Mouse (Mus musculus) skeletal muscle tissue, postnatal 0 days (tissue): Measurements from ENCODE around the gene Lst1. TPM values are rescaled to one million over a fixed set of nuclear protein-coding genes. Genes with fewer than 3 reads are reported as not detected.

ENCODE experiments used
- microRNA-seq, 2 experiments: library from miRNA; unstranded; fragments of <30 nt; microRNA quantifications; one replicate each; pipeline ENCODE4; 2016
- polyA plus RNA-seq: library from polyadenylated mRNA; unstranded; fragments of >200 nt; fragmentation: Nextera tagmentation; extraction: Ambion mirVana; gene quantifications from 2 replicates; pipeline ENCODE4 v1.2.1, GENCODE M21; 2015

The Lst1 gene
- polyA plus RNA-seq: 14.2 and 24.5 TPM in 2 replicates

DNA sequence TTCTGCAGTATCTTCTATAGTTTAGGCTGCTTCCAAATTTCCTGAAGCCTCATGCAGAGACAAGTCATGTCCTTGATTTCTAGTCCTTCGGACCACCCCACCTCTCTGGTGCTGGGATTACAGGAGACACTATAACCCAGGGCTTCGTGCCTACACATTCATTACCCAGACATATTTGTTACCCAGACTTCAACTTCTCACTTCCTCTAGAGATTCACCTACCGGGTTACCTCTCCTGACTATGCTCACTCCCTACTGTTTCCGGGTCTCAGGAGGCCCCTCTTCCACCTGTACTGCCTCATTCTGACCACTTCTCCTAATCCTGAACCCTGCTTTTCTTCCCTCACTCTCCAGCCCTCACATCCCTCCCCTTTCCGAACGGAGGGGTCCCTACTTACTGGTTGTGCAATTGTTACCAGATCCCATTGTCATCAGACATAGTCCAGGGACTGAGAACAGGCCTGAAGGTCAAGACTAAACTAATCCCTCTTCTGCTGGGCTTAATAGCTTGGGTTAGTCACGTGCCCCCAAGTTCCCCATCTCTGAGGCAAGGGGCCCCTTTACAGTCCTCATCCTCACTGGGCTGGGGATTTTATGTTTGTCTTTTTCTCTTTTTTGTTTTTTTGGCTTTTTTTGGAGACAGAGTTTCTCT lies at the start of gene Lst1:
TSS of gene Lst1 (minus strand) at position 481 of the 652 bp plus-strand sequence.

DNA sequence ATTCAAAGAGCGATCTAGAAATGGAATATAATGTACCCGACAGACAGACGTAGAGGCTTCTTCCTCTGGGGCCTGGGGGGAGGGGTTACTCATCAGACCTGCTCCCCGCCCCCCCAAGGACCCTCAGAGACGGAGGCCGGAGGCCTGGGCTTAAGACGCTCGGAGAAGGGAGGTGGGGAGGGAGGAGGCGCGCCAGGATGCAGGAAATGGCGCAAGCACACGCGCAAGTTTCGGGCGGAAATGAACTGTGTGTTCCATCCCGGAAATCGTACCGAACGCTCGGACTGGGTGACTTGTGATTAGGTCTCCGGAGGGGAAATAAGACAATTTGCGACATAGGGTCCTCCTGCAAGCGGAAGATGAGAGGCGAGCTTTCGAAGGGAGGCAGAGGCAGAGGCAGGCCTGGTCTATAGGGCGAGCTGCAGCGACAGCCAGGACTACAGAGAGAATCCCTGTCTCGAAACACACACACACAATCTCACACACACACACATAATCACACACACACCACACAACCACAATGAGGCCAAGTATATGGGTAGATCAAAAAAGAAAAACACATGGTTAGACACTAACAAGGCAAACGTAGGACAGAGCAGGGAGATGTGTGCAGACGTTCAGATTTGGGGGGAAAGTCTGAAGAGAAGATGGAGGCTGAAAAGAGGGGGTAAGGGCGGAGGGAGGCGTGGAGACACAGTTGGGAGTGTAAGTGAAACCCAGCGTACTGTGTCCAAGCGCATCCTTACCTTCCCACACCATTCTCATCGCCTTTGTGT lies 47.6 kb upstream of the Lst1 start, which contains the start of gene Nfkbil1:
TSS of gene Nfkbil1 (minus strand) at position 179 of the 776 bp plus-strand sequence.

DNA sequence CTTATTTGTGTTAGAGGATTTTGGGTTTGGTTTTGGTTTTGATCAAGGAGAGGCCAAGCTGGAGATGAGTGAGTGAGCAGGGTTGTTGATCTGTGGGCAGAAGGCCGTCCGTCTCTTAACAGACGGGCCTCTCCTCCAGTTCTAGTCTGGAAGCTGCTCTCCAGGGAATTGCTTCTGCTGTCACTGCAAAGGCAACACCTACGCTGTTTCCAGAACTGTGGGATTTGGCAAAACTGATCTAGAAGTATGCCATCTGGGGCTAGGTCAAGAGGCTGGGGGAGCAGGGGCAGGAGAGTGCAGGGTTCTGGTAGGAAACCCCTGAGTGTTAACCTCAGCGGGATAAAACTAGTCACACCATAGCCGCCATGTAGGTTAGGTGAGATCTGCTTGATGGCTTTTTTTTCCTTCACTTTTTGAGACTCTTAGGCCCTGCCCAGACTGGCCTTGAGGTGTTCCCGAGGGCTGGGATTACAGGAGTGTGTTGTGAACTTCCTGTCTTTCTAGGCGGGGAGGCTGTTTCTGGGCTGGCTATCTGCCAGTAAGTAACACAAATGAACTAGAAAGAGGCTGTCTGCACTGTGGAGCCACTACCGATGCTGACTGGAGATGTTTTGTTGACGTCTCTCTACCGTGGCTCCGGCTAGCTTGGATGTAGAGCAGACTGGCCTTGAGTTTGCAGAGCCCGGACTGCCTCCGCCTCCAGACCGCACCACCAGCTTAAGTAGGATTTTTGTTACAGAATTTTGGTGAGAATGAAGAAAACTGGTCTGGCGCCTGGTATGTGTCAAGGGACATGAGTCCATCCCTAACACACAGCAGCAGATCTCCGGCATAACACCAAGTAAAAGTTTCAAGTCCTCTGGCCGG lies 45.1 kb upstream of the Lst1 start, which contains the start of gene Atp6v1g2:
TSS of gene Atp6v1g2 (plus strand) at position 547 of the 867 bp plus-strand sequence.

DNA sequence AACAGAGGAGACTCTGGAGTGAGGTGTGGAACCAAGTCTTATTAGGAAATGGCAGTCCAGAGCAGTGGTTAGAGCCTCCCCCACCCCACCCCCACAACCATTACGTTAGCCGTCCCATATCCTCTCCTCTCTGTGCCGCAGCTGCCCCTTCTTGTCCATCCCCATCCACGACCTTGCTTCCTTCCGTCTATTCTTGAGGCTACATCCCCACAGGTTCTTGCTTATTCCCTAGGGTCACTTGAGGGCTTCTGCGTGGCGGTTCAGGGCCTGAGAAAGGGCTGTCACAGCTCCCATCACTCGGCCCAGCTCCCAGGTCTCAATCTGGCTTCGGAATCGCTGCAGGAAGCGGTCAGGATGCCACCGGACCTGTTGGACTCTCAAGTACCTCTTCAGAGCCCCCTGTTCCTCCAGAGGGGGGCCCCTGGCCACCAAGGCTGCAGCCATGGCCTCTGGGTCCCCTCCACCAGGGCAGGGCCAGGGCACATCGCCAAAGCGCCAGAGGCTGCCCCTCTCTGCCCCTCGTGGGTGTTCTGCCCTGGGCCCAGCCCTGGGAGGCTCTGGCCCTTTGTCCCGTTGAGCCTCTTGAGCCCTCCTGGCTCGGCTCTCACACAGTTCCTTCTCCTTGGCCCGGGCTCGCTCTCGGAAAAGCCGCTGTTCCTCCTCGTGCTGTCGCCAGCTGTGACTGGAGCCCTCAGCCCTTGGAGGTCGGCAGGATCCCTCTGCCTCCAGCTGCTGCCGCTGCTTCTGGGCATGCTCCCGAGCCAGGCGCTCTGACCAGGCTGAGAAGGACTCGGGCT lies 32.1 kb upstream of the Lst1 start, which contains the start of gene Gm16181:
TSS of gene Gm16181 (plus strand) at position 679 of the 797 bp plus-strand sequence.

DNA sequence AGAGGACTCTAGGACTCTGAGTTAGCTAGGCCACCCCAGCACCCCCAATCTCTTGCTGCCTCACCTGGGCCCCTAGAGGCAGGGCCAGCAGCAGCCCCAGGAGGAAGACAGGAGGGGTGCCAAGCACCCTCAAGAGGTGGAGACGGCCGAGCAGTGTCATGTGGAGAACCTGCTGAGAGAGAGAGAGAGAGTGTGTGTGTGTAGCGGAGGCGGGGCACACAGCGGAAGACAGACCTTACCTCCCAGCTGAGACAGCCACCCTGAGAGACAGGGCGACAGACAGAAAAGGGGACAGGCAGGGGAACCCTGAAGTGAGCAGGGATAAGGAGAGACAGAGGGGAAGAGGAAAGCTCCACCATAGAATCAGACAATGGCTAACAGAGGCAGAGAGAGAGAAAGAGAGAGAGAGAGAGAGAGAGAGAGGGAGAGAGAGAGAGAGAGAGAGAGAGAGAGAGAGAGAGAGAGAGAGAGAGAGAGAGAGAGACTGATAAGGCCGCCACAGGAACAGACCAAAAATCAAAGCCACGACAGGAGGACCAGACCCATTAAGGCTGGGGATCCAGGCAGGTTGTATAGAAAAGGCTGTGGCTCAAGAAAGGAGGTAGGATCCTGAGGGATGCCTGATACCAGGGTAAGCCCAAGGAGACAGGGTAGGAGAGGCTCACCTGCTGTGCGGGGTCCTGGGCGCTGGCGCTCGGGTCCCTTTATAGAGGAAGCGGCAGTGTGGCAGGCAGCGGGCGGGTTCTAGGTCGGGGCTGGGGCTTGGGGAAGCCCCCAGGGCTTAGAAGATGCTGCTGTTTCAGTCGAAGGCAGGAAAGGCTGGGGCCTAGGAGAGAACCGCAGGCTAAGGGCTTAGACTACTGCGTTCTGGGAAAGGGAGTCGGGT lies 16.5 kb upstream of the Lst1 start, which contains the start of gene Lta:
TSS of gene Lta (minus strand) at position 858 of the 886 bp plus-strand sequence.

DNA sequence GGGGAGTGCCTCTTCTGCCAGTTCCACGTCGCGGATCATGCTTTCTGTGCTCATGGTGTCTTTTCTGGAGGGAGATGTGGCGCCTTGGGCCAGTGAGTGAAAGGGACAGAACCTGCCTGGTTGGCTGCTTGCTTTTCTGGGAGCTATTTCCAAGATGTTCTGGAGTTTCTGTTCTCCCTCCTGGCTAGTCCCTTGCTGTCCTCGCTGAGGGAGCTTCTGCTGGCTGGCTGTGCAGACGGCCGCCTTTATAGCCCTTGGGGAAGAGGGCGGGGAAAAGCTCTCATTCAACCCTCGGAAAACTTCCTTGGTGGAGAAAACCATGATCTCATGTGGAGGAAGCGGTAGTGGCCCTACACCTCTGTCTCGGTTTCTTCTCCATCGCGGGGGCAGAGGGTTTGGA lies 13.5 kb upstream of the Lst1 start, which contains the start of gene Tnf:
TSS of gene Tnf (minus strand) at position 221 of the 400 bp plus-strand sequence.

DNA sequence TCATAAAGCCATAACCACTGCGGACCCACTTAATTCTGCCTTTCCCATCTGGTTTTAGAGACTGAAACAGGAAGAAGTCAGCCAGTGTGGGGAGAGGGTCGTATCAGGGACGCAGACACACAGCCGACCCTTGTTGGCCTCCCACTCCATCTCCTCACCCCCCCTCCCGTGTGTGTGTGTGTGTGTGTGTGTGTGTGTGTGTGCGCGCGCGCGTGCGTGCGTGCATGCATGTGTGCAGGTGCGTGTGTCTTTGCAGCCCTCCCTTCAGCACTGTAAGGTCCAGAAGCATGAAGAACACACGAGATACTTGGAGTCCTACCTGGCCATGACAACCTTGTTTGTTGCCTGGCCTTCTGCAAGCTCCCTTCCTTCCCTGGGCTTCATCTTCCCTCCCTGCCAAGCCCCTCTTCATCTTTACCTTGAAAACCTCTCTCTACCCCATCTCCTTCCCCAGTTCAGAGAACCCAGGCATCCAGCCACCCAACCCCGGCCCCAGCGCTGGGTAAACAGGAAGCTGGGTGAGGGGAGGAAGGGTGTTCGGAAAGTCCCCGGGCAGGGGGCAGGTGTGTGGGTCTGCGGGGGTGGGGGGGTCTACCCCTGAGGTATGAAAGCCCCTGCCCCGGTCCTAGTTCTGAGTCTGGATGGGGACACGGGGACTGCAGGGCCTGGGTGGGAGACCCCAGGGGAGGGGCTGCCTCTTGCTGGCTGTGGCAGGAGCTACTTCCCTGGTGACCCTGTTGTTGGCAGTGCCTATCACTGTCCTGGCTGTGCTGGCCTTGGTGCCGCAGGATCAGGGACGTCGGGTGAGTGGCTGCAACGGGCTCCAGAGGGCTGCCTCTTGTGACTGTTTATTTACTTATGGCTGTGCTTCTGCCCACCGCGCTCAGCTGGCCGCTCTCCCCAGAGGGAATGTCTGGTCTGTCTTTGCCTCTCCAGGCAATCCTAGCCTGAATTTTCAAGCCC lies 5.9 kb upstream of the Lst1 start, which contains the start of gene Ltb:
TSS of gene Ltb (plus strand) at position 559 of the 963 bp plus-strand sequence.

DNA sequence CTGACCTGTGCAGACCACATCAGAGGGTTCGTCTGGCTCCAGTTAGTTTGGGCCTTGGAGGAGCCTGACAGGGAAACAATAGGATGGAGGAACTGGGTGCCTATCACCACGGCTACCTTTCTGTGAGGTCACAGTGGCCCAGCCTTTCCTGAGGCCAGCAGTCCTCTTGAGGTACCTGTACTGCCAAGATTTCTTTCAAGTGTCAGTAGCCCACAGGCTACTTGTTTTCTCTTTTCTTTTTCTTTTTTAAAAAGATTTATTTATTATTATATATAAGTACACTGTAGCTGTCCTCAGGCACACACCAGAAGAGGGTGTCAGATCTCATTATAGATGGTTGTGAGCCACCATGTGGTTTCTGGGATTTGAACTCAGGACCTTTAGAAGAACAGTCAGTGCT lies 12.3 kb downstream of the Lst1 start, which contains the start of gene Aif1:
TSS of gene Aif1 (minus strand) at position 101 of the 400 bp plus-strand sequence.

DNA sequence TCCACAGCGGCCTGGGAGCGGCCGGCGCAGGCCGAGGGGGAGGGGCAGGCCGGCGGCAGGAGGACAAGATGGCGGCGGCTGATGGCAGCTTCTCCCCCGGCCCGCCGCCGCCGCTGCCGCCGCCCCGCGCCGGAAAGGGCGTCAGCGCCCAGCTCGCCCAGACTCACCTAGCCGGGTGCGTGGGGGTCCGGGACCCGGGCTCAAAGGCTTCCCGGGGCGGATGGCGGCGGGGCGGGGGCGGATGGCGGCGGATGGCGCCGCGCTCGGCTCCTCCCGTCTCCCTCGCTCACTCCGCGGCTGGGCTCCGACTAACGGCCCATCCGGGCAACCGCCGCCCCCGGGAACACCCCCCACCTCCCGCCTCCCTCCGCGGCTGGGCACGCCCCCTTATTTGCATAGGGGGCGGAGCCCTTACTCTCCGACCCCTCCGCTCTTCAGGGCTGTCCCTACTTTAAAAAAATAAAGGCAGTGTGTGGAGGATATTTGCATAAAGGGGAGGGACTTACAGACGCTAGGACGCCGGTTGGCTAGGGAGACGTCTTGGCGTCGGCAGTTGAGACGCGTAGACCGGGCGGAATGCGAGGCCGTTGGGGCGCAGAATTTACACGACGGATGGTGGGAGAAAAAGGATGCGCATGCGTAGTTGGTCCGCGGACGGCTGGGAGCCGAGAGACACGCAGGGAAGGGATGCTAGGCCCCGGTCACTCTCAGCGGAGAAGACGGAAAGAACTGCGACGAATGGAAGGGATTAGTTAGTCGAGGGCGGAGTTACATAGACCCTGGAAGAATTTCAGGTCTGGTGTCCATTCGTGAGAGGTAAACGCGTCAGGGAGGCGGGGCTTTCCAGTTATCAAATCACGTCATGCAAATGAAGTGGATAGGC lies 23.4 kb downstream of the Lst1 start, which contains the start of gene Prrc2a:
TSS of gene Prrc2a (minus strand) at position 330 of the 883 bp plus-strand sequence.

Small RNA genes lying within 50 kb of the gene (microRNA-seq; reads per million reads assigned to microRNA genes)
- gene Mir6973a (0 reads per million in 2 experiments), gene Mir6974 (0 reads per million in 2 experiments)

Other genes starting within 250 kb of the Lst1 start
- gene Hspa1b, start 229.2 kb downstream of the Lst1 start, polyA plus RNA-seq: 0.12 and 0.27 TPM in 2 replicates
- 0.32 TPM in 1 of 2 replicates, not detected in the other for gene Gm20481, start 218.5 kb downstream of the Lst1 start, polyA plus RNA-seq
- 2.5 and 3.8 TPM in 2 replicates for gene Hspa1a, start 216.3 kb downstream of the Lst1 start, polyA plus RNA-seq
- gene Hspa1l, start 215.7 kb downstream of the Lst1 start, polyA plus RNA-seq: 2.7 and 2.8 TPM in 2 replicates
- gene Lsm2, start 206.6 kb downstream of the Lst1 start, polyA plus RNA-seq: 54.1 and 55.4 TPM in 2 replicates
- gene Vars, start 187.5 kb downstream of the Lst1 start, polyA plus RNA-seq: 27.6 and 32.6 TPM in 2 replicates
- 0.46 and 0.53 TPM in 2 replicates for gene Vwa7, start 171.9 kb downstream of the Lst1 start, polyA plus RNA-seq
- gene Sapcd1, start 160.4 kb downstream of the Lst1 start, polyA plus RNA-seq: 10.6 and 11.5 TPM in 2 replicates
- 2.2 and 3.5 TPM in 2 replicates for gene Msh5, start 141.7 kb downstream of the Lst1 start, polyA plus RNA-seq
- 115 and 138 TPM in 2 replicates for gene Clic1, start 138.5 kb downstream of the Lst1 start, polyA plus RNA-seq
- gene Ddah2, start 129.4 kb downstream of the Lst1 start, polyA plus RNA-seq: 144 and 157 TPM in 2 replicates
- 11.3 TPM in 1 of 2 replicates, not detected in the other for gene Ly6g6c, start 123.1 kb downstream of the Lst1 start, polyA plus RNA-seq
- gene Mpig6b, start 122.3 kb downstream of the Lst1 start, polyA plus RNA-seq: 0.08 and 0.30 TPM in 2 replicates
- 2.1 TPM in 1 of 2 replicates, not detected in the other for gene Ly6g6e, start 111.5 kb downstream of the Lst1 start, polyA plus RNA-seq
- 0.49 and 1.2 TPM in 2 replicates for gene Ly6g6d, start 110.4 kb downstream of the Lst1 start, polyA plus RNA-seq
- gene Ly6g6f, start 102.8 kb downstream of the Lst1 start, polyA plus RNA-seq: 0.11 and 0.29 TPM in 2 replicates
- 87.8 and 89.8 TPM in 2 replicates for gene Abhd16a, start 99.2 kb downstream of the Lst1 start, polyA plus RNA-seq
- 0.38 TPM in 1 of 2 replicates, not detected in the other for gene Ly6g5c, start 80.2 kb downstream of the Lst1 start, polyA plus RNA-seq
- gene Ly6g5b, start 73.0 kb downstream of the Lst1 start, polyA plus RNA-seq: 0.22 and 0.37 TPM in 2 replicates
- gene Gpank1, start 67.0 kb downstream of the Lst1 start, polyA plus RNA-seq: 8.4 and 9.1 TPM in 2 replicates
- gene Csnk2b, start 66.4 kb downstream of the Lst1 start, polyA plus RNA-seq: 203 and 204 TPM in 2 replicates
- 10.6 and 11.8 TPM in 2 replicates for gene D17H6S53E, start 62.1 kb downstream of the Lst1 start, polyA plus RNA-seq
- gene Apom, start 56.4 kb downstream of the Lst1 start, polyA plus RNA-seq: 0.30 and 0.81 TPM in 2 replicates
- 39.5 and 42.1 TPM in 2 replicates for gene Bag6, start 53.3 kb downstream of the Lst1 start, polyA plus RNA-seq
- 51.8 and 55.0 TPM in 2 replicates for gene Prrc2a, start 23.5 kb downstream of the Lst1 start, polyA plus RNA-seq
- gene Aif1, start 12.4 kb downstream of the Lst1 start, polyA plus RNA-seq: 11.0 and 18.3 TPM in 2 replicates
- gene Ltb, start 6.0 kb upstream of the Lst1 start, polyA plus RNA-seq: 1.3 and 2.2 TPM in 2 replicates
- 0.49 and 0.74 TPM in 2 replicates for gene Tnf, start 13.6 kb upstream of the Lst1 start, polyA plus RNA-seq
- 0.12 and 0.24 TPM in 2 replicates for gene Lta, start 16.9 kb upstream of the Lst1 start, polyA plus RNA-seq
- 0.40 and 0.83 TPM in 2 replicates for gene Gm16181, start 32.4 kb upstream of the Lst1 start, polyA plus RNA-seq
- 3.3 and 3.9 TPM in 2 replicates for gene Atp6v1g2, start 45.2 kb upstream of the Lst1 start, polyA plus RNA-seq
- 8.5 and 8.8 TPM in 2 replicates for gene Nfkbil1, start 47.4 kb upstream of the Lst1 start, polyA plus RNA-seq
- gene Ddx39b, start 53.3 kb upstream of the Lst1 start, polyA plus RNA-seq: 131 and 157 TPM in 2 replicates
- gene H2-D1, start 74.3 kb upstream of the Lst1 start, polyA plus RNA-seq: 113 and 180 TPM in 2 replicates
- gene H2-Q1, start 132.0 kb upstream of the Lst1 start, polyA plus RNA-seq: not detected in 2 replicates
- gene H2-Q2, start 153.8 kb upstream of the Lst1 start, polyA plus RNA-seq: not detected in 2 replicates
- 2.4 and 3.8 TPM in 2 replicates for gene H2-Q4, start 191.2 kb upstream of the Lst1 start, polyA plus RNA-seq
- 0.49 and 0.79 TPM in 2 replicates for gene H2-Q6, start 236.4 kb upstream of the Lst1 start, polyA plus RNA-seq